Mouse (Mus musculus) right cerebral cortex, postnatal 10 days (tissue): ENCODE measurements around the gene Hoxa3.

Source experiments
- DNase-seq, 2 experiments: peaks; one replicate each; pipeline ENCODE4 v3.0.0; 2021; ENCODE audit warnings: low spot score in 2 of 2

Hoxa3 gene

GRCm38 (mm10) chr6:52185222-52185621 lies 27.9 kb downstream of the Hoxa3 start:
- DNase-seq, result no peak

DNA sequence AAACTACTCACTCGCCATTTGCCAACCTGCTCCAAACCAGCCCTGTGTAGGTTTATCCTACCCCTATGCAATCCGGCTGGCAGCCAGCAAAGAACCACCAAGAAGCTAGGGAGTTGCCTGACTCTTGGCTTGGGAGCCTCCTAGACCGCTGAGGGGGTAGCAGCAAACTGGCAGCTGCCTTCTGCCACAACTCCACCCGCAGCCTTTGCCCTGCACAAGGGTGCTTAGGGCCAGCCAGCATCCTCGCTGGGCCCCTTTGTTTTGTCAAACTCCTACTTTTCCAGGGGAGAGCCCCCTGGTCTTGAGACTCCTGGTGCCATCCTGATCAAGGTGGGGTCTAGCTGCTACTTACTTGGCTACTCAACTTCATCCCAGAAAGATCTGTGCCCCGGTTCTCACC lies 28.5 kb downstream of the Hoxa3 start:
- no peak for DNase-seq

- no peak for DNase-seq
Measured at GRCm38 (mm10) chr6:52183311-52184080, 29.6 kb downstream of the Hoxa3 start.

DNA sequence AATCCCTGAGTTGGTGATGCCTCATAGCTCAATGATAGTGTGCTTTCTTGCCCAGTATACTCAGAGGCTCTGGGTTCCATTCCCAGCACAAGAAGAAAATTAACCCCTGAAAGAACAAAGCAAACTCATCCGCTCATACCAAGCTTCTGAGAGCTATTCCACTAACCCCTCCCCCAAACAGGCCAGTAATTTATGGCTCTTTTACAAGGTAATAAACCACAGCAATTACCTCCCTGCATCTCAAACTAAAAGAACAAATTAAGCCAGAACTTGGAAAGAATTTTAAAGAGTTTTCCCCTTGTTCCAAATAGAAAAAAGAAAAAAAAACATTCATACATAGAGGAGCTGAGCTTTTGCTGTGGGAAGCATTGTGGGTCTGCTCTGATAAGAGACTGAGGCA lies 30.3 kb downstream of the Hoxa3 start:
- no peak for DNase-seq

GRCm38 (mm10) chr6:52182030-52182429 lies 31.1 kb downstream of the Hoxa3 start:
- no peak for DNase-seq

GRCm38 (mm10) chr6:52180726-52181125 lies 32.4 kb downstream of the Hoxa3 start:
- no peak for DNase-seq

DNA sequence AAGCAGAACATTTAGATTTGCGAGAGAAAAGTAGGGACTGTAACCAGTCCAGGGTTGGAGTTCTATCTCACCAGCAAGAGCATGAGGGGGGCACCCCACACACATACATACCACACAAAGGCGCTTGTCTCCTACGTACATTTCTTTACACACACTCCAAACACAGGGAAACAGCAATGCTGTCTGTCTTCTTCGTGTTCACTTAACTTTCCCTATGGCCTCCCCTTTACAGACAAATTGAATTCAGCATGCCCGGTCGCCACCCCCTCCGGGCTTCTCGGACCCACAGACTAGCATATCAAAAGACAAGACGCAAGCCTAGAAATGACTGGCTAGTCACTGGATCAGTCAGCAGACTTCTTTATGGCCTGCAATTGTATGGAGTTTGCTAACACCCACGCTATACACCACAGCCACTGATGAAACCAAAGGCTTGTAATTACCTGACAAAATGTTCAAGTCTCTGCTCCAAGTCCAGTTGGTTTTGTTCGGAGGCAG lies 32.9 kb downstream of the Hoxa3 start:
- DNase-seq, result no peak

- no peak for DNase-seq
Measured at GRCm38 (mm10) chr6:52179690-52180089, 33.4 kb downstream of the Hoxa3 start.

- DNase-seq, result no peak
Measured at GRCm38 (mm10) chr6:52178918-52179665, 34.0 kb downstream of the Hoxa3 start.

- DNase-seq, result no peak
Measured at GRCm38 (mm10) chr6:52177806-52178205, 35.3 kb downstream of the Hoxa3 start.

DNA sequence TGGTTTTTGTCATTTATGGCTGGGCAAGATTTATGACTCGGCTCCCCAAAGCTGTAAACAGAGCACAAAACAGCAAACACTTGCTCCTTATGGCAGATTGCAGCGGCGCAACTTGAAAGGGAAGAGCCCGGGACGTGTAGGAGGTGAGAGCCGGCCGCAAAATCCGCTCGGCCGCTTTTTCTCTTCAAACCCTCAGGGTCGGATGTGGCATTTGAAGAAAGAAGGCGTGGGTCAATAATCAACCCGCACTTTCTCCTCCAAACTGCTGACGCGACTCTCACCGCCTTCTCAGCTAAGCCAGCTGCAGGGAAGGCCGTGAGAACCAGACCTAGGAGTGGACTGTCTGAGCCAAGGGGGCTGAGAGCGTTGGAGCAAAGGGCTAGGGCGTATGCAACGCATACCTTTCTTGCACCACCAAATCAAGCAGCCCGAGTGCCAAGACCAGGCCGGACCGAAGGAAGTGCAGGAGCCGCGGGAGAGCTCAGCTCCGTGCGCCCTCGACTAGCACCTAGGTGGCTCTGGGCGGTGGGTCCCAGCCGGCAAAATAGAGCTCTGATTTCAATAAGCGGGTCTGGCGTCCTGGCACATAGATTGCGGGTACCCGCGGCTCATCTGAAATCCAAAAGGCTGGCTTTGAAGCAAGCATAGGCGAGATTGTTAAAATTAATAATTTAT lies 35.9 kb downstream of the Hoxa3 start, which contains the start of gene 5730596B20Rik:
TSS of gene 5730596B20Rik (plus strand) at position 438 of the 675 bp plus-strand sequence.
- DNase-seq, result no peak

DNA sequence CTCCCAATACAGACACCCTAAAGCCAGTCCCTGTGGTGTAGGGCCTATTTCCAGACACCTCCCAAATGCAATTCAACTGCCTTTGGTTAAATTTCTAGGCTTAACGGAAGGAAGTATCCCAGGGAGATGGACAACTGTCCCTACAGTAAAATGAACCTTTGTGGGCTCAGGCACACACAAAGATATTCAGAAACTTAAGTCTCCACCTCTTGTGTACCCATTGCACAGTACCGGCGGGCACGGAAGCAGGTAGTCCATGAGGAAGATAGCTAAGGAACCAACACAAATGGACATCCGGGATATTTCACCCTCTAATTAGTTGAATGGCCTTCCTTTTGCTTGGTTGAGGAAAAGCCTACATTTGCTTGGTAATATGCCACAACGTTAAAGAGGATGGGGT lies 36.7 kb downstream of the Hoxa3 start:
- DNase-seq, result no peak

- DNase-seq, result no peak
Measured at GRCm38 (mm10) chr6:52175864-52176263, 37.3 kb downstream of the Hoxa3 start.

- DNase-seq, result no peak
Measured at GRCm38 (mm10) chr6:52174968-52175751, 38.0 kb downstream of the Hoxa3 start.

GRCm38 (mm10) chr6:52173648-52174047 lies 39.5 kb downstream of the Hoxa3 start:
- no peak for DNase-seq

- no peak for DNase-seq
Measured at GRCm38 (mm10) chr6:52172501-52172900, 40.6 kb downstream of the Hoxa3 start.

- DNase-seq, result no peak
Measured at GRCm38 (mm10) chr6:52171938-52172337, 41.2 kb downstream of the Hoxa3 start.

DNA sequence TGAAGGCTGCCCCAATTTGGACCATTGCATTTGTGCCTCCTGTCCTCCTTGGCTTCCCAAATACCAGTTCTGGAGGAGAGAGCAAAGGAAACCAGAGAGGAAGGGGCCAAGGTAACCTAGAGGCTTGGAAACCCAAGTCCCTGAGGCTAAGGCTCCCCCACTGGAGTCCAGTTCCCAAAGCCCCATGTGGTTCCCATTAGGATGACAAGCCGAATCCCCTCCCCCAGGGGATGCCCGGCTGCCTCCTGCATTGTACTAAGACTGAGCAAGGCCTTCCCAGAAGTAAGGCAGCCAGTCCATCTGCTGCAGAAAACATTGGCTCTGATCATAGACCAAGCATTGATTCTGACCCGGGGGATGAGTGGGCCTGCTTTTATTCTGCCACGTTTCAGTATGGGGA lies 41.8 kb downstream of the Hoxa3 start:
- DNase-seq, result no peak

- no peak for DNase-seq
Measured at GRCm38 (mm10) chr6:52170898-52171223, 42.3 kb downstream of the Hoxa3 start.

DNA sequence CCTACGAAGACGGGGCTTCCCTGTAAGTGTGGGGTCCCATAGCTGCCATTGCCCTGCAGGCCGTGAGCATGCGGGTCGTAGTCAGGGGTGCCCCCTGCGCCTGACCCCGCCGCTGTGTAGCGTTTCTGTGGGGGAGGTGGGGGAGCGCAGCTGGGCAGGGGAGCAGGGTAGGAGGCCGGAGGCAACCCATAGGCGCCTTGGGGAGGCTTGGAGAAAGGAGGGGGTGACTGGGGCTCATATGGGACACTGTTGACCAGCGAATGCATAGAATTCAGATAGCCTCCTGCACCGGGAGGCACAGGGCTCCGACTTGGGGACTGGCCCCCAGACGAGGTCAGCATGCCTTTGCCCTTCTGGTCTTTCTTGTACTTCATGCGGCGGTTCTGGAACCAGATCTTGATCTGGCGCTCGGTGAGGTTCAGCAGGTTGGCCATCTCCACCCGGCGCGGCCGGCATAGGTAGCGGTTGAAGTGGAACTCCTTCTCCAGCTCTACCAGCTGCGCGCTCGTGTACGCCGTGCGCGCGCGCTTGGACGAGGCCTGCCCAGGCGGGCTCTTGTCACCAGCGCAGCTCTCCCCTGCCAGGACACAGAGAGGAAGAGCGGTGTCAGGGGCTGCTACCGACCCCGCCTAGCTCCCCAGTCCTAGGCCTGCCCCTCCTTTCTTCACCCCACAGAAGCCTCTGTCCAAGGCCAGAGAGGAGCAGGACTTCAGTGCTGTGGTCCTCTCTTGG lies 42.8 kb downstream of the Hoxa3 start:
- no peak for DNase-seq
